Mouse (Mus musculus) hindbrain, embryonic 12.5 days (tissue): ENCODE results near the gene Spryd3. TPM values are rescaled to one million over a fixed set of nuclear protein-coding genes. Genes with fewer than 3 reads are reported as not detected.

Experiments
- polyA plus RNA-seq: library from polyadenylated mRNA; unstranded; fragments of >200 nt; fragmentation: Nextera tagmentation; extraction: Ambion mirVana; gene quantifications from 2 replicates; pipeline ENCODE4 v1.2.1, GENCODE M21; 2016

The Spryd3 gene
- polyA plus RNA-seq, 1 experiment from 2014 or later = 28.1 TPM

Other genes starting within 250 kb of the Spryd3 start
- not detected in 2 replicates for gene Krt76, start 243.3 kb downstream of the Spryd3 start, polyA plus RNA-seq
- 0.21 TPM in 1 of 2 replicates, not detected in the other for gene Krt4, start 211.5 kb downstream of the Spryd3 start, polyA plus RNA-seq
- not detected in 2 replicates for gene Krt79, start 195.9 kb downstream of the Spryd3 start, polyA plus RNA-seq
- not detected in 2 replicates for gene Krt78, start 181.9 kb downstream of the Spryd3 start, polyA plus RNA-seq
- 18.2 and 28.2 TPM in 2 replicates for gene Krt8, start 131.8 kb downstream of the Spryd3 start, polyA plus RNA-seq
- gene Krt18, start 108.1 kb downstream of the Spryd3 start, polyA plus RNA-seq = 19.8 and 30.0 TPM in 2 replicates
- gene Eif4b, start 62.5 kb downstream of the Spryd3 start, polyA plus RNA-seq = 94.0 and 97.1 TPM in 2 replicates
- gene Tns2, start 35.8 kb downstream of the Spryd3 start, polyA plus RNA-seq = 21.8 and 22.7 TPM in 2 replicates
- gene Igfbp6, start 8.1 kb upstream of the Spryd3 start, polyA plus RNA-seq = 0.42 TPM in 1 of 2 replicates, not detected in the other
- 0.09 TPM in 1 of 2 replicates, not detected in the other for gene Soat2, start 14.3 kb upstream of the Spryd3 start, polyA plus RNA-seq
- 111 and 113 TPM in 2 replicates for gene Zfp740, start 67.0 kb upstream of the Spryd3 start, polyA plus RNA-seq
- gene Csad, start 68.5 kb upstream of the Spryd3 start, polyA plus RNA-seq = 49.3 and 53.5 TPM in 2 replicates
- 1.1 and 2.2 TPM in 2 replicates for gene Itgb7, start 95.7 kb upstream of the Spryd3 start, polyA plus RNA-seq
- 42.2 and 45.6 TPM in 2 replicates for gene Rarg, start 121.3 kb upstream of the Spryd3 start, polyA plus RNA-seq
- 0.30 and 0.49 TPM in 2 replicates for gene Gm9918, start 134.3 kb upstream of the Spryd3 start, polyA plus RNA-seq
- gene Mfsd5, start 143.2 kb upstream of the Spryd3 start, polyA plus RNA-seq = 54.2 and 54.9 TPM in 2 replicates
- 26.7 and 27.3 TPM in 2 replicates for gene Espl1, start 160.0 kb upstream of the Spryd3 start, polyA plus RNA-seq
- gene Pfdn5, start 189.9 kb upstream of the Spryd3 start, polyA plus RNA-seq = 331 and 402 TPM in 2 replicates
- gene Myg1, start 195.5 kb upstream of the Spryd3 start, polyA plus RNA-seq = 78.4 and 90.8 TPM in 2 replicates
- 54.6 and 60.9 TPM in 2 replicates for gene Aaas, start 214.5 kb upstream of the Spryd3 start, polyA plus RNA-seq
- gene Sp7, start 230.9 kb upstream of the Spryd3 start, polyA plus RNA-seq = 1.9 and 2.1 TPM in 2 replicates